Mouse (Mus musculus): ENCODE data around the gene Urod. TPM values are rescaled to one million over a fixed set of nuclear protein-coding genes. Genes with fewer than 3 reads are reported as not detected.

Urod gene
- polyA plus RNA-seq, 1 experiment: 56.1 TPM

DNA sequence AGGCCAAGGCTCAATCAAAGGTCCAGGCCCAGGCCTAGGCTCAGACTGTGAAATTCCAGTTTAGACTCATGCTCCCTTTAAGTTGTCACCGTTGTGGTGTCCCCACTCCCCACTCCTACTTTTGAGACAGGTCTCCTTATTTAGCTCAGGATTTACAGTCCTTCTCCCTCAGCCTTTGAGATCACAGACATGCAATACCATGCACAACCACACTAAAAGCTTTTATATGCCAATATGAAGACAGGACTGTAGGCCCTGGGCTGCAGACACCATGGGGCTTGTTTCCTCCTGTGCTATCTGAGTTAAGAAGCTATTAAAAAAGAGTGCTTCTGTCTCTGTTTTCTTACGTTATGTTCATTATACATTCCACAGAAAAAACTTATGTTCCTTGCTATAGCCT, 23.5 kb upstream of the Urod start:
- WGBS: 90% methylated on average over 2 of the region's 2 CpGs

DNA sequence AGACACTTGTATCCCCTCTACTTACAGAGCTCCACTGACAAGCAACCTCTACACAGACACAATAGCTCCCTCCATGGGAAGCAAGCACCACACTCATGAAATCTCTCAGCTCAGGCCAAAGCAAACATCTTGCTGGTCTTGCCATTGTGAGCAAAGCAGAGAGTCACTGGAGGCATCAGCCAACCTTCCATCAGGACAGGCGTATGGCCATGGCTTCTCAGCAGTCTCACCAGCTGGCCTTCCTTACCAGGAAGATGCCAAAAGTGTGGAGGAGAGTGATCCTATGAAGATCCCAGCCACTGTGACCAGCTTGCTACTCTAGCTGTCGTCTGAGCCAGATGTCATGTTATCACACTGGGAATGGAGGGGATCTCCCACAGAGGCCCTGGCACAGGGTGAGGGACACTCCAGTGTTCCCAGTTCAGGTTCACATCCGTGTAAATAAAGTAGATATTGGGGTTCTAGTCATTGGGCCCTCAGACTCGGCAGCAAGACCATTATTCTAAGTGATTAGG, 20.7 kb upstream of the Urod start:
- no peak overlapping the region for H3K4me3 ChIP-seq (replicated peaks; ENCODE audit: extremely low read depth, low read depth, low read length)
- H3K4me1 ChIP-seq (ENCODE audit: control insufficient read depth, insufficient read depth, low read length): no peaks in the 10 kb centered on the region
- DNase-seq: no peak
- WGBS: 52% methylated on average over 4 of the region's 4 CpGs
- no peak for TF ChIP-seq POLR2A (IDR thresholded peaks at IDR 0.05; ENCODE audit: borderline replicate concordance, extremely low read depth, low read depth, low read length)
- TF ChIP-seq CTCF (IDR thresholded peaks at IDR 0.05; ENCODE audit: insufficient read depth, low read length): no peak

More for the DNA sequence above, 23.5 kb upstream of the Urod start:
- H3K4me3 ChIP-seq (replicated peaks; ENCODE audit: extremely low read depth, low read depth, low read length): no peak overlapping the region
- H3K4me1 ChIP-seq (ENCODE audit: control insufficient read depth, insufficient read depth, low read length): no peaks in the 10 kb centered on the region; the same call in 1 of the 2 replicates
- no peak for DNase-seq
- TF ChIP-seq POLR2A (IDR thresholded peaks at IDR 0.05; ENCODE audit: borderline replicate concordance, extremely low read depth, low read depth, low read length) (no peak), CTCF (IDR thresholded peaks at IDR 0.05; ENCODE audit: insufficient read depth, low read length) (no peak)

GRCm38 (mm10) chr4:117013596-117013995, 19.4 kb upstream of the Urod start:
- 79% methylated on average over 6 of the region's 6 CpGs for WGBS

GRCm38 (mm10) chr4:117010231-117010630, 16.0 kb upstream of the Urod start:
- Histone ChIP-seq H3K4me3 (replicated peaks; ENCODE audit: extremely low read depth, low read depth, low read length) (no peak overlapping the region), H3K4me1 (ENCODE audit: control insufficient read depth, insufficient read depth, low read length) (no peaks in the 10 kb centered on the region)
- WGBS: 80% methylated on average over 5 of the region's 5 CpGs
- TF ChIP-seq POLR2A (IDR thresholded peaks at IDR 0.05; ENCODE audit: borderline replicate concordance, extremely low read depth, low read depth, low read length): no peak
- no peak for TF ChIP-seq CTCF (IDR thresholded peaks at IDR 0.05; ENCODE audit: insufficient read depth, low read length)
- no peak for DNase-seq

More at GRCm38 (mm10) chr4:117013596-117013995, 19.4 kb upstream of the Urod start:
- no peak for DNase-seq
- H3K4me1 ChIP-seq (ENCODE audit: control insufficient read depth, insufficient read depth, low read length): no peaks in the 10 kb centered on the region
- H3K4me3 ChIP-seq (replicated peaks; ENCODE audit: extremely low read depth, low read depth, low read length): no peak overlapping the region
- TF ChIP-seq CTCF (IDR thresholded peaks at IDR 0.05; ENCODE audit: insufficient read depth, low read length) (no peak), POLR2A (IDR thresholded peaks at IDR 0.05; ENCODE audit: borderline replicate concordance, extremely low read depth, low read depth, low read length) (no peak)

DNA sequence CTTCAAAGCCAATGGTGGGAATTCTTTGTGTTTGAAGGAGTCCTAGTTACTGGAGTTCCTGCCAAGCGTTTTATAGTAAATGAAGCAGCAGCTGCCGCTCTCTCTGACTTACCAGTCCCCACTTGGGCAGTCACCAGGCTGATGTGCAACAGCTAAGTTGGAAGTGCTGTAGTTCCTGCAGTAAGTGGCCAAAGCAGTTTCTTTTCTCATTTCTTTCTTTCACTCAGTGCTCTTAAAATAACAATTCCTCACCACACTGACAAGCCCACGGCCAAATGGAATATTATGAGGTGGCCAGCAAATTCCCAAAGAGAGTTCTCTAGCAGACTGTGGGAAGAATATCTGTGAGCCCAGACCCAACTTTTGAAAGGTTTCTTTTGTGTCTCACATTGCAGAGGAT, 12.8 kb upstream of the Urod start:
- WGBS: 53% methylated on average over 3 of the region's 3 CpGs
- DNase-seq: no peak

DNA sequence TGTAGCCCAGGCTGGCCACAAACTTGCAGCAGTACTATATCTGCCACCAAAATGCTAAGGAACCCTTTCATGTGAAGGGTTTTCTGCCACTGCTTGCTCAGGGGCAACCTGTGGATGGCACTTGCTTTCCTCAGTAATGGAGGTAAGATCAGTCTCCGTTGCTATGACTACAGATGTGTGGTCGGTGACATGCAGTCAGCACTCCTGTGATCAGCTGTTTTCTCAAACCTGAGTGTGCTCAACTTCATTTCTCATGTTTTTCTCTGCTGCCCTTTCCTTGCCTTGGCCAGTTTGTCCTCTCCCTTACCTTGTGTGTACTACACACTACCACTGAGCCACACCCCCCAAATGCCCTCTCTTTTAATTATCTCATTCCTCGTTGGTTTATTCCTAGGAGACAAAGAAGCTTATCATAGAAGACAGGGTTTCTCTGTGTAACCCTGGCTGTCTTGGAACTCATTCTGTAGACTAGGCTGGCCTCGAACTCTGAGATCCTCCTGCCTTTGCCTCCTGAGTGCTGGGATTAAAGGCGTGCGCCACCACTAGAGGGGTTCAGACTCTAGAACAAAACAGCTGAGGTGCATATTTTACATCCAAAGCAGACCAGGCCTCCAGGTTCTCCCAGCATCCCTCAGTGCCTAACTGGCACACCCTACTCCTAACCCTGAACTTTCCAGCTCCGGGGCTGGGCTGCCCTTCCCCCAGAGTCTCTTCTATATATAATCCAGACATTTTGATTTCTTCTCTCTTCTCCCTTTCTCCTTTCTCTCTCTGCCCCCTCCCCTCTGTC, 11.6 kb upstream of the Urod start:
- TF ChIP-seq CTCF (IDR thresholded peaks at IDR 0.05; ENCODE audit: insufficient read depth, low read length) (no peak), POLR2A (IDR thresholded peaks at IDR 0.05; ENCODE audit: borderline replicate concordance, extremely low read depth, low read depth, low read length) (no peak)
- DNase-seq: no peak
- WGBS: 74% methylated on average over 7 of the region's 7 CpGs
- Histone ChIP-seq H3K4me3 (replicated peaks; ENCODE audit: extremely low read depth, low read depth, low read length) (no peak overlapping the region), H3K4me1 (ENCODE audit: control insufficient read depth, insufficient read depth, low read length) (no peaks in the 10 kb centered on the region)

More for the DNA sequence above, 12.8 kb upstream of the Urod start:
- no peak for TF ChIP-seq CTCF (IDR thresholded peaks at IDR 0.05; ENCODE audit: insufficient read depth, low read length)
- no peak for TF ChIP-seq POLR2A (IDR thresholded peaks at IDR 0.05; ENCODE audit: borderline replicate concordance, extremely low read depth, low read depth, low read length)
- H3K4me3 ChIP-seq (replicated peaks; ENCODE audit: extremely low read depth, low read depth, low read length): no peak overlapping the region
- no peaks in the 10 kb centered on the region for H3K4me1 ChIP-seq (ENCODE audit: control insufficient read depth, insufficient read depth, low read length)

DNA sequence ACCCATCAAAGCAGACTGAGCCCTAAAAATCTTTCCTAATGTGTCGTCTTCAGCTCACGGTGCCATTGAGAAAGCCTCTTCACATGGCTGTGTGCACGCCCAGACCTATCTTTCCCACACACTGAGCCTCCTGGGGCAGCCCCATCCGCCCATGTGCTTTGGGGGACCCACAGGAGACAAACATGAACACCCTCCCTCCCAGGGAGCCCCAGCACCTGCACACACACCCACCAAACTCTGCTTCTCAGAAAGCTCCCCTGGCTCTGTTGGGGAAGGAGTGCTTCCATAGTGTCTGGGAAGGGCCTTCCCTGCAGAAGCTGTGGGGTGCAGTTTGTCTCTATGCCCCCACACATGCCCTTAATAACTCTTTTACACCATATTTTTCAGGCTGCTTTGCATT, 10.4 kb upstream of the Urod start:
- no peaks in the 10 kb centered on the region for H3K4me1 ChIP-seq (ENCODE audit: control insufficient read depth, insufficient read depth, low read length)
- WGBS: 89% methylated on average over 4 of the region's 4 CpGs
- DNase-seq: no peak
- no peak overlapping the region for H3K4me3 ChIP-seq (replicated peaks; ENCODE audit: extremely low read depth, low read depth, low read length)
- TF ChIP-seq CTCF (IDR thresholded peaks at IDR 0.05; ENCODE audit: insufficient read depth, low read length) (no peak), POLR2A (IDR thresholded peaks at IDR 0.05; ENCODE audit: borderline replicate concordance, extremely low read depth, low read depth, low read length) (no peak)

- peak; percentile 42 for DNase-seq
- 59% methylated on average over 38 of the region's 38 CpGs for WGBS
- TF ChIP-seq CTCF (IDR thresholded peaks at IDR 0.05; ENCODE audit: insufficient read depth, low read length): peak; percentile 86
- TF ChIP-seq POLR2A (IDR thresholded peaks at IDR 0.05; ENCODE audit: borderline replicate concordance, extremely low read depth, low read depth, low read length): no peak
- no peak overlapping the region for H3K4me3 ChIP-seq (replicated peaks; ENCODE audit: extremely low read depth, low read depth, low read length)
- H3K4me1 ChIP-seq (ENCODE audit: control insufficient read depth, insufficient read depth, low read length): no peaks in the 10 kb centered on the region
Measured at GRCm38 (mm10) chr4:117002543-117003521, 8.6 kb upstream of the Urod start.

DNA sequence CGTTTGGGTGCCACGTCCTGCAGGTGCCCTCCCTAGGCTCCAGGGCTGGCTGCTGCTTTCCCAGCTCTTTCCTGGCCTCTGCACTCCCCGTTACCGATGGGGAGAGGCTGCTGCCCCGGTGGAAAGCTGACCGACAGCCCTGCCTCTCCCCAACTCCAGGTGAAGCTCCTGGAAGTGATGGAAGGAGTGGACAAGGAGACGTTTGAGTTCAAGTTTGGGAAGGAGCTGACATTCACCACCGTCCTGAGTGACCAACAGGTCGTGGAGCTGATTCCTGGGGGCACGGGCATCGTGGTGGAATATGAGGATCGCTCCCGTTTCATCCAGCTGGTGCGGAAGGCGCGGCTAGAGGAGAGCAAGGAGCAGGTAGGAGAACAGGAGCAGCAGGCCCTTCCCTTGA, 7.7 kb upstream of the Urod start:
- Histone ChIP-seq H3K4me3 (replicated peaks; ENCODE audit: extremely low read depth, low read depth, low read length) (no peak overlapping the region), H3K4me1 (ENCODE audit: control insufficient read depth, insufficient read depth, low read length) (no peaks in the 10 kb centered on the region)
- no peak for DNase-seq
- TF ChIP-seq POLR2A (IDR thresholded peaks at IDR 0.05; ENCODE audit: borderline replicate concordance, extremely low read depth, low read depth, low read length) (no peak), CTCF (IDR thresholded peaks at IDR 0.05; ENCODE audit: insufficient read depth, low read length) (no peak)
- 92% methylated on average over 16 of the region's 16 CpGs for WGBS

All from lung, adult 2 months (tissue).